Mouse (Mus musculus) cortical plate, adult 2 months (tissue): ENCODE measurements around the gene Rad9a. TPM values are rescaled to one million over a fixed set of nuclear protein-coding genes. Genes with fewer than 3 reads are reported as not detected.

Experiments
- H3K27ac ChIP-seq: fragments of 200-500 bp; 2 replicates; pipeline ENCODE4 v1.5.1; 2012; ENCODE audit warnings: low read length, control low read depth, inconsistent platforms; ENCODE audit not compliant: insufficient read depth
- H3K4me1 ChIP-seq: fragments of 200-500 bp; 2 replicates; pipeline ENCODE4 v1.6.1; 2011; ENCODE audit warnings: low read length; ENCODE audit not compliant: control insufficient read depth, insufficient read depth
- H3K4me3 ChIP-seq: fragments of 200-500 bp; 2 replicates; pipeline ENCODE4 v1.5.1; 2011; ENCODE audit warnings: mild to moderate bottlenecking, low read length, control low read depth; ENCODE audit not compliant: insufficient read depth
- CTCF ChIP-seq: fragments of 200-500 bp; IDR thresholded peaks from 2 replicates; pipeline ENCODE4 v1.5.1; 2011; ENCODE audit warnings: mild to moderate bottlenecking, control low read depth, low read length; ENCODE audit not compliant: insufficient read depth; ENCODE audit errors: extremely low read depth
- POLR2A ChIP-seq: fragments of 200-500 bp; IDR thresholded peaks from 2 replicates; pipeline ENCODE4 v1.6.1; 2011; ENCODE audit warnings: mild to moderate bottlenecking, low read length, control low read depth; ENCODE audit not compliant: insufficient read depth; ENCODE audit errors: extremely low read depth
- polyA plus RNA-seq: library from polyadenylated mRNA; depleted of rRNA; stranded (reverse); fragments of >200 nt; gene quantifications from 2 replicates; pipeline ENCODE4 v1.2.3, GENCODE M21; 2012

The Rad9a gene
- polyA plus RNA-seq, 1 experiment = 18.4 TPM

GRCm38 (mm10) chr19:4211891-4212588 lies 10.6 kb upstream of the Rad9a start:
- H3K27ac ChIP-seq = no peak overlapping the region
- TF ChIP-seq CTCF = no peak
- no peak for TF ChIP-seq POLR2A
- no peaks in the 10 kb centered on the region for H3K4me1 ChIP-seq
- H3K4me3 ChIP-seq = no peak overlapping the region

- TF ChIP-seq POLR2A (no peak), CTCF (no peak)
- Histone ChIP-seq H3K27ac (no peak overlapping the region), H3K4me1 (no peaks in the 10 kb centered on the region), H3K4me3 (no peak overlapping the region)
These were observed 7.1 kb upstream of the Rad9a start for GRCm38 (mm10) chr19:4208563-4208962.

GRCm38 (mm10) chr19:4206971-4207370 lies 5.5 kb upstream of the Rad9a start:
- H3K4me3 ChIP-seq = no peak overlapping the region
- peaks cover 2% of the 10 kb centered on the region; the same call in 1 of the 2 replicates for H3K4me1 ChIP-seq
- H3K27ac ChIP-seq = no peak overlapping the region
- no peak for TF ChIP-seq POLR2A
- TF ChIP-seq CTCF = peak; percentile 90

GRCm38 (mm10) chr19:4204889-4205288 lies 3.4 kb upstream of the Rad9a start:
- TF ChIP-seq CTCF = no peak
- TF ChIP-seq POLR2A = no peak
- no peak overlapping the region for H3K4me3 ChIP-seq
- H3K4me1 ChIP-seq = peaks cover 4% of the 10 kb centered on the region
- peak overlapping the region; percentile 15; the same call in 1 of the 2 replicates for H3K27ac ChIP-seq

GRCm38 (mm10) chr19:4203604-4204326 lies 2.3 kb upstream of the Rad9a start:
- H3K27ac ChIP-seq = peak overlapping the region; percentile 42; the same call in 1 of the 2 replicates
- TF ChIP-seq POLR2A (0 out of 2 replicates have a peak, but pooled peaks have one; percentile 26), CTCF (no peak)
- peaks cover 4% of the 10 kb centered on the region for H3K4me1 ChIP-seq
- H3K4me3 ChIP-seq = no peak overlapping the region

- H3K27ac ChIP-seq = no peak overlapping the region
- TF ChIP-seq POLR2A = no peak
- TF ChIP-seq CTCF = no peak
- no peak overlapping the region for H3K4me3 ChIP-seq
- peaks cover 4% of the 10 kb centered on the region for H3K4me1 ChIP-seq
These were observed 1.7 kb upstream of the Rad9a start for GRCm38 (mm10) chr19:4203148-4203547.

GRCm38 (mm10) chr19:4202149-4202548 lies 687 bp upstream of the Rad9a start:
- Histone ChIP-seq H3K4me1 (peaks cover 4% of the 10 kb centered on the region), H3K4me3 (peak overlapping the region; percentile 68), H3K27ac (0 out of 2 replicates have a peak overlapping the region, but pooled peaks have one; percentile 58)
- TF ChIP-seq CTCF (no peak), POLR2A (no peak)

GRCm38 (mm10) chr19:4197180-4197579 lies 4.3 kb downstream of the Rad9a start:
- no peak overlapping the region for H3K27ac ChIP-seq
- H3K4me1 ChIP-seq = peaks cover 9% of the 10 kb centered on the region; the same call in 1 of the 2 replicates
- TF ChIP-seq CTCF (no peak), POLR2A (no peak)

GRCm38 (mm10) chr19:4196548-4196947 lies 4.9 kb downstream of the Rad9a start:
- no peak for TF ChIP-seq POLR2A
- no peak for TF ChIP-seq CTCF
- H3K4me3 ChIP-seq = no peak overlapping the region
- peaks cover 9% of the 10 kb centered on the region; the same call in 1 of the 2 replicates for H3K4me1 ChIP-seq
- H3K27ac ChIP-seq = no peak overlapping the region

More at GRCm38 (mm10) chr19:4197180-4197579, 4.3 kb downstream of the Rad9a start:
- no peak overlapping the region for H3K4me3 ChIP-seq
